Mouse (Mus musculus) ES-E14 (cell line): ENCODE measurements at regions not wholly inside any gene's neighbourhood (a gene's known extent, or its start where the extent isn't known, plus 50 kb on each side); places are given as distances from the start of the nearest gene placed in this dataset.
A peak's percentile ranks its signal among the peaks of the same experiment; 100 is the strongest.
"Not testable (repeated sequence)": the region's sequence is repeated elsewhere in the genome, so short reads cannot be mapped to it uniquely, and the experiment has no call there.

ENCODE experiments used
- DNase-seq: peaks from one replicate; pipeline ENCODE4 v3.0.0-alpha.2; 2013; ENCODE audit warnings: low read depth, low spot score
- H3K27ac ChIP-seq: 2 replicates; pipeline ENCODE4 v1.5.1; 2012; ENCODE audit warnings: low read depth, mild to moderate bottlenecking, low read length, moderate library complexity, mixed read lengths; ENCODE audit not compliant: poor library complexity, insufficient read depth, severe bottlenecking
- H3K36me3 ChIP-seq: 2 replicates; pipeline ENCODE4 v1.6.1; 2012; ENCODE audit warnings: mild to moderate bottlenecking, low read length, moderate library complexity, mixed read lengths; ENCODE audit not compliant: control insufficient read depth, poor library complexity, insufficient read depth, severe bottlenecking
- H3K4me1 ChIP-seq, 2 experiments: fragments of 150-350 bp in 1 of 2; sonication (generic) in 1 of 2; 2 replicates each; pipeline ENCODE4 v1.6.1; 2012; ENCODE audit warnings: low read length in 2 of 2, mild to moderate bottlenecking in 1 of 2, mixed read lengths in 1 of 2; ENCODE audit not compliant: control insufficient read depth in 2 of 2, insufficient read depth in 2 of 2, poor library complexity in 1 of 2
- H3K4me3 ChIP-seq, 2 experiments: fragments of 150-350 bp in 1 of 2; sonication (generic) in 1 of 2; 2 replicates each; pipeline ENCODE4 v1.5.1; 2012; ENCODE audit warnings: low read length in 2 of 2, low read depth in 1 of 2, mild to moderate bottlenecking in 1 of 2, mixed read lengths in 1 of 2; ENCODE audit not compliant: insufficient read depth in 1 of 2, poor library complexity in 1 of 2, severe bottlenecking in 1 of 2
- H3K9ac ChIP-seq: 2 replicates; pipeline ENCODE4 v1.6.1; 2012; ENCODE audit warnings: low read depth, mild to moderate bottlenecking, low read length, mixed read lengths; ENCODE audit not compliant: poor library complexity, insufficient read depth, severe bottlenecking
- H3K9me3 ChIP-seq: fragments of 150-350 bp; sonication (generic); 2 replicates; pipeline ENCODE4 v1.6.1; 2012; ENCODE audit warnings: low read depth, mild to moderate bottlenecking, low read length; ENCODE audit not compliant: control insufficient read depth, insufficient read depth
- CHD2 ChIP-seq: IDR thresholded peaks from 2 replicates; pipeline ENCODE4 v1.6.1; 2014; ENCODE audit warnings: mild to moderate bottlenecking, low read depth, low read length, inconsistent platforms
- HCFC1 ChIP-seq: IDR thresholded peaks from 2 replicates; pipeline ENCODE4 v1.6.1; 2012; ENCODE audit warnings: low read length, inconsistent platforms, borderline replicate concordance; ENCODE audit not compliant: insufficient read depth
- MAFK ChIP-seq: IDR thresholded peaks from 2 replicates; pipeline ENCODE4 v1.6.1; 2014; ENCODE audit warnings: mild to moderate bottlenecking, low read depth, low read length, inconsistent platforms; ENCODE audit not compliant: insufficient read depth
- ZC3H11A ChIP-seq: IDR thresholded peaks from 2 replicates; pipeline ENCODE4 v1.6.1; 2012; ENCODE audit warnings: low read depth, mild to moderate bottlenecking, inconsistent platforms, low read length, borderline replicate concordance
- ZNF384 ChIP-seq: IDR thresholded peaks from 2 replicates; pipeline ENCODE4 v1.6.1; 2012; ENCODE audit warnings: low read depth, low read length, inconsistent platforms
- in situ Hi-C, 2 experiments: fragments of 600-800 bp; cut with MboI; formaldehyde crosslinking; loops; one replicate each; pipeline ENCODE4 v1.15.1; 2025; ENCODE audit warnings: low sequenced_read_pairs in 2 of 2, inconsistent platforms in 1 of 2; ENCODE audit not compliant: unreplicated experiment in 2 of 2

GRCm38 (mm10) chr9:98228226-98228625 is 59.0 kb upstream of the Nmnat3 start:
- no peak overlapping the region for H3K4me3 ChIP-seq
- H3K9me3 ChIP-seq, result no peaks in the 10 kb centered on the region
- in situ Hi-C loops, result no loop called here
- H3K4me1 ChIP-seq, result no peaks in the 10 kb centered on the region
- DNase-seq, result no peak
- H3K36me3 ChIP-seq, result no peaks in the 10 kb centered on the region
- TF ChIP-seq ZC3H11A (no peak), MAFK (no peak), HCFC1 (no peak), ZNF384 (no peak), CHD2 (no peak)
- no peak overlapping the region for H3K27ac ChIP-seq
- no peak overlapping the region for H3K9ac ChIP-seq

- no peak overlapping the region for H3K27ac ChIP-seq
- H3K4me3 ChIP-seq, result no peak overlapping the region
- no peaks in the 10 kb centered on the region for H3K9me3 ChIP-seq
- no peak overlapping the region for H3K9ac ChIP-seq
- no peak for TF ChIP-seq HCFC1
- no peak for TF ChIP-seq ZNF384
- TF ChIP-seq MAFK, result no peak
- TF ChIP-seq CHD2, result no peak
- TF ChIP-seq ZC3H11A, result no peak
- H3K36me3 ChIP-seq, result no peaks in the 10 kb centered on the region
- H3K4me1 ChIP-seq, result no peaks in the 10 kb centered on the region
- in situ Hi-C loops, result no loop called here
- no peak for DNase-seq
Observed at GRCm38 (mm10) chr9:98228907-98229306, 58.3 kb upstream of the Nmnat3 start.

GRCm38 (mm10) chr9:98234731-98235130 is 52.5 kb upstream of the Nmnat3 start:
- H3K4me3 ChIP-seq, H3K27ac ChIP-seq, in situ Hi-C loops, H3K36me3 ChIP-seq, H3K9ac ChIP-seq, H3K4me1 ChIP-seq, H3K9me3 ChIP-seq: not testable (repeated sequence)
- peak; percentile 30 for DNase-seq
